Mouse (Mus musculus): Measurements from ENCODE around the gene Grk6.
"Not testable (repeated sequence)": the region's sequence is repeated elsewhere in the genome, so short reads cannot be mapped to it uniquely, and the experiment has no call there.

The Grk6 gene

GRCm38 (mm10) chr13:55426613-55427012, 18.3 kb upstream of the Grk6 start, which contains the start of gene F12:
Gene F12, minus strand, starts transcription at chr13:55426793.
- DNase-seq (ENCODE audit: low read depth, low spot score) = no peak

GRCm38 (mm10) chr13:55429226-55429888, 15.5 kb upstream of the Grk6 start:
- DNase-seq (ENCODE audit: low read depth, low spot score) = no peak

GRCm38 (mm10) chr13:55430566-55430965, 14.3 kb upstream of the Grk6 start:
- DNase-seq (ENCODE audit: low read depth, low spot score) = no peak

GRCm38 (mm10) chr13:55431889-55432685, 12.8 kb upstream of the Grk6 start:
- no peak for DNase-seq (ENCODE audit: low read depth, low spot score)

- not testable (repeated sequence) for DNase-seq (ENCODE audit: low read depth, low spot score)
These were observed 7.7 kb upstream of the Grk6 start for GRCm38 (mm10) chr13:55437111-55437629.

GRCm38 (mm10) chr13:55443799-55444285, 1.0 kb upstream of the Grk6 start:
- DNase-seq (ENCODE audit: low read depth, low spot score) = no peak

GRCm38 (mm10) chr13:55444286-55444936, 461 bp upstream of the Grk6 start:
- peak; percentile 62 for DNase-seq (ENCODE audit: low read depth, low spot score)

GRCm38 (mm10) chr13:55445361-55446091, 654 bp downstream of the Grk6 start:
- no peak for DNase-seq (ENCODE audit: low read depth, low spot score)

GRCm38 (mm10) chr13:55446483-55447105, 1.7 kb downstream of the Grk6 start:
- no peak for DNase-seq (ENCODE audit: low read depth, low spot score)

GRCm38 (mm10) chr13:55447543-55447943, 2.7 kb downstream of the Grk6 start:
- no peak for DNase-seq (ENCODE audit: low read depth, low spot score)

GRCm38 (mm10) chr13:55448131-55448530, 3.3 kb downstream of the Grk6 start:
- DNase-seq (ENCODE audit: low read depth, low spot score) = no peak

GRCm38 (mm10) chr13:55449205-55449604, 4.3 kb downstream of the Grk6 start:
- no peak for DNase-seq (ENCODE audit: low read depth, low spot score)

- DNase-seq (ENCODE audit: low read depth, low spot score) = no peak
These were observed 5.0 kb downstream of the Grk6 start for GRCm38 (mm10) chr13:55449679-55450441.

GRCm38 (mm10) chr13:55450511-55450980, 5.7 kb downstream of the Grk6 start:
- no peak for DNase-seq (ENCODE audit: low read depth, low spot score)

- DNase-seq (ENCODE audit: low read depth, low spot score) = no peak
These were observed 6.4 kb downstream of the Grk6 start for GRCm38 (mm10) chr13:55451296-55451695.

GRCm38 (mm10) chr13:55451785-55452549, 7.1 kb downstream of the Grk6 start:
- DNase-seq (ENCODE audit: low read depth, low spot score) = no peak

- no peak for DNase-seq (ENCODE audit: low read depth, low spot score)
These were observed 18.1 kb downstream of the Grk6 start for GRCm38 (mm10) chr13:55462965-55463364.

- DNase-seq (ENCODE audit: low read depth, low spot score) = no peak
These were observed 18.6 kb downstream of the Grk6 start for GRCm38 (mm10) chr13:55463399-55464026.

Data from brain, embryonic 18.5 days (tissue).